Mouse (Mus musculus): ENCODE data around the gene Fbxw19. TPM values are rescaled to one million over a fixed set of nuclear protein-coding genes. Genes with fewer than 3 reads are reported as not detected.
"Not testable (repeated sequence)": the region's sequence is repeated elsewhere in the genome, so short reads cannot be mapped to it uniquely, and the experiment has no call there.

The Fbxw19 gene
- not detected in 2 replicates for polyA plus RNA-seq (2015; fragmentation: Nextera tagmentation; extraction: Ambion mirVana)

DNA sequence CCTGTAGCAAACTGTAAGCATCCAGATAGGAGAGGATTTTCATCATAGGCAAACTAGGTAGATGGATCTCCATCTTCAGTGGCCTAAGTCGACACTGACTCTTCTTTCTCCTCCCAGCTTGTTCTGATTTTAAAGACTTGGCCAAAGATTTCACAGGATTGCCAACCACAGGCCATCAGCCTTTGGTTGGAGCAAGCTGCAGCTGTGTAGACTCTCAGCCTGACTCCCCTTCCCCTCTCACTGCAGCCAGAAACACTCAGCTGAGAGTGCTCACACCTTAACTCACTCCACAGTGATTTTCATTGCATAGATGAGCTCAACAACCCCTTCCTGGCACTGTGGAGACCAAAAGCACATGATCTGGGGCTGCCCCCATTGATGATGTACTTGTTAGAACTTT is at the start of gene Fbxw19:
Gene Fbxw19, minus strand, starts transcription at position 101 of the 400 bp plus-strand sequence.
- not testable (repeated sequence) for ATAC-seq (ENCODE audit: insufficient read depth, low FRiP score); H3K36me3 ChIP-seq (ENCODE audit: control insufficient read depth, insufficient read depth, low read length); H3K4me2 ChIP-seq (ENCODE audit: low read depth, low read length); H3K4me3 ChIP-seq (replicated peaks; ENCODE audit: low read length); H3K27ac ChIP-seq (ENCODE audit: low read length); H3K9me3 ChIP-seq (replicated peaks; ENCODE audit: control insufficient read depth, low read length); H3K27me3 ChIP-seq (ENCODE audit: control insufficient read depth, insufficient read depth, low read length); H3K4me1 ChIP-seq (ENCODE audit: control insufficient read depth, insufficient read depth, low read length); H3K9ac ChIP-seq (ENCODE audit: low read length)
- WGBS, result 68% methylated on average over 1 of the region's 1 CpGs

GRCm38 (mm10) chr9:109523385-109524064 is 27.9 kb upstream of the Fbxw19 start:
- ATAC-seq (ENCODE audit: insufficient read depth, low FRiP score), result no peak
- no peaks in the 10 kb centered on the region for H3K27me3 ChIP-seq (ENCODE audit: control insufficient read depth, insufficient read depth, low read length)
- H3K4me3 ChIP-seq (replicated peaks; ENCODE audit: low read length), result no peak overlapping the region
- no peaks in the 10 kb centered on the region for H3K4me1 ChIP-seq (ENCODE audit: control insufficient read depth, insufficient read depth, low read length)
- no peak overlapping the region for H3K27ac ChIP-seq (ENCODE audit: low read length)
- 74% methylated on average over 5 of the region's 5 CpGs for WGBS
- no peak overlapping the region for H3K4me2 ChIP-seq (ENCODE audit: low read depth, low read length)
- no peaks in the 10 kb centered on the region for H3K9me3 ChIP-seq (replicated peaks; ENCODE audit: control insufficient read depth, low read length)
- no peaks in the 10 kb centered on the region for H3K36me3 ChIP-seq (ENCODE audit: control insufficient read depth, insufficient read depth, low read length)
- H3K9ac ChIP-seq (ENCODE audit: low read length), result no peak overlapping the region

- H3K4me2 ChIP-seq (ENCODE audit: low read depth, low read length), result no peak within 1 kb of the TSS
- no peaks in the 10 kb centered on the region for H3K9me3 ChIP-seq (replicated peaks; ENCODE audit: control insufficient read depth, low read length)
- no peak within 1 kb of the TSS for H3K9ac ChIP-seq (ENCODE audit: low read length)
- no peak for ATAC-seq (ENCODE audit: insufficient read depth, low FRiP score)
- no peaks in the 10 kb centered on the region for H3K27me3 ChIP-seq (ENCODE audit: control insufficient read depth, insufficient read depth, low read length)
- H3K4me1 ChIP-seq (ENCODE audit: control insufficient read depth, insufficient read depth, low read length), result no peaks in the 10 kb centered on the region
- H3K4me3 ChIP-seq (replicated peaks; ENCODE audit: low read length), result no peak within 1 kb of the TSS
- H3K27ac ChIP-seq (ENCODE audit: low read length), result no peak within 1 kb of the TSS
- no peaks in the 10 kb centered on the region for H3K36me3 ChIP-seq (ENCODE audit: control insufficient read depth, insufficient read depth, low read length)
Observed at GRCm38 (mm10) chr9:109449040-109449439, 46.6 kb downstream of the Fbxw19 start, which contains the start of gene Fbxw16. Gene Fbxw16, minus strand, starts transcription at chr9:109449140.

DNA sequence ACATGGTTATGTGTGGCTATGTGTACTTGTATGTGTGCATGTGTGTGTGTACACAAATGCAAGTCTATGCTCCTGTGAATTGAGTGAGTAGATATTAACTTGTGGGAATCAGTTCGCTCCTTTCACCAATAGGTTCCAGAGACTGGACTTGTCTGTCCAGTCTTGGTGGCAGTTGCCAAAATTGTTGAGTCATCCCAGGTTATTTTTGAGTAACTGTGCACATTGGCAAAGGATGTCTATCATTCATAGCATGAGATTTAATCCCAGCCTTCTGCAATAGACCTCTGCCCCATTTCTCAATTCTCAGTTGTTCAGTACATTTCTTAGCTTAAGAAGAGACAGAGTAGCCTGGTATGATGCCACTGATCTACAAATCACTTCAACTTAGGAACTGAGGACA is 62.7 kb downstream of the Fbxw19 start:
- Histone ChIP-seq H3K9ac (ENCODE audit: low read length) (no peak overlapping the region), H3K36me3 (ENCODE audit: control insufficient read depth, insufficient read depth, low read length) (no peaks in the 10 kb centered on the region), H3K27ac (ENCODE audit: low read length) (no peak overlapping the region), H3K4me1 (ENCODE audit: control insufficient read depth, insufficient read depth, low read length) (no peaks in the 10 kb centered on the region), H3K4me3 (replicated peaks; ENCODE audit: low read length) (no peak overlapping the region), H3K27me3 (ENCODE audit: control insufficient read depth, insufficient read depth, low read length) (no peaks in the 10 kb centered on the region), H3K4me2 (ENCODE audit: low read depth, low read length) (no peak overlapping the region), H3K9me3 (replicated peaks; ENCODE audit: control insufficient read depth, low read length) (no peaks in the 10 kb centered on the region)
- 94% methylated on average over 1 of the region's 1 CpGs for WGBS
- no peak for ATAC-seq (ENCODE audit: insufficient read depth, low FRiP score)

Other genes starting within 250 kb of the Fbxw19 start
- not detected in 2 replicates for gene Fbxw14, start 208.2 kb downstream of the Fbxw19 start, polyA plus RNA-seq (2015; fragmentation: Nextera tagmentation; extraction: Ambion mirVana)
- gene Fbxw28, start 156.2 kb downstream of the Fbxw19 start, polyA plus RNA-seq (2015; fragmentation: Nextera tagmentation; extraction: Ambion mirVana), result not detected in 2 replicates
- gene Fbxw22, start 91.6 kb downstream of the Fbxw19 start, polyA plus RNA-seq (2015; fragmentation: Nextera tagmentation; extraction: Ambion mirVana), result not detected in 2 replicates
- gene Fbxw16, start 46.7 kb downstream of the Fbxw19 start, polyA plus RNA-seq (2015; fragmentation: Nextera tagmentation; extraction: Ambion mirVana), result not detected in 2 replicates
- gene Fbxw15, start 72.4 kb upstream of the Fbxw19 start, polyA plus RNA-seq (2015; fragmentation: Nextera tagmentation; extraction: Ambion mirVana), result not detected in 2 replicates
- gene Fbxw24, start 130.2 kb upstream of the Fbxw19 start, polyA plus RNA-seq (2015; fragmentation: Nextera tagmentation; extraction: Ambion mirVana), result not detected in 2 replicates
- gene Fbxw25, start 168.8 kb upstream of the Fbxw19 start, polyA plus RNA-seq (2015; fragmentation: Nextera tagmentation; extraction: Ambion mirVana), result not detected in 2 replicates
- not detected in 2 replicates for gene Fbxw18, start 206.8 kb upstream of the Fbxw19 start, polyA plus RNA-seq (2015; fragmentation: Nextera tagmentation; extraction: Ambion mirVana)

Data from stomach, embryonic 16.5 days (tissue).